Mouse (Mus musculus): ENCODE measurements around the gene Ndnf. TPM values are rescaled to one million over a fixed set of nuclear protein-coding genes. Genes with fewer than 3 reads are reported as not detected.

The Ndnf gene
- polyA plus RNA-seq (2014; fragmentation: Nextera tagmentation; extraction: Ambion mirVana), result 4.5 and 6.7 TPM in 2 replicates

DNA sequence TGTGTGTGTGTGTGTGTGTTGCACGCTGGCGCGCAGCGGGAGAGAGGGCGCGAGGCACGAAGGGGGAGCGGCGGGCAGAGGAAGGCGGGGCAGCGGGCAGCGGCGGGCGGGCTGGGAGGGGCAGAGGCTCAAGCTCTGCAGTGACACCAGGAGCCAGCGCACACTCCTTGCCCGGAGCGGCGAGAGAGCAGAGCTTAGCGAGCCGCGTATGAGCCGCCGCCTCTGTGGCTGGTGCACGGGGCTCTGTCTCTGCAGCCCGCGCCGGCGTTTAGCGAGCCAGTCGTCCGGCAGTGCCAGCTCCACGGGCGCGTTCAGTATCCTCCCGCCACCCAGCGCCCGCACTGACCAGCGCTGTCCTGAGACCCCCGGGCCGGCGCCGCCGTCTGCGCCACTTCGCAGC lies at the start of gene Ndnf:
TSS of gene Ndnf (plus strand) at position 140 of the 400 bp plus-strand sequence.
- Histone ChIP-seq H3K9me3 (replicated peaks; ENCODE audit: control insufficient read depth, low read length) (no peaks in the 10 kb centered on the region), H3K4me3 (ENCODE audit: low read depth, low read length) (peak within 1 kb of the TSS; percentile 52), H3K4me2 (ENCODE audit: low read length) (peak within 1 kb of the TSS; percentile 96), H3K9ac (ENCODE audit: low read length) (peak within 1 kb of the TSS; percentile 63), H3K4me1 (ENCODE audit: control insufficient read depth, insufficient read depth, low read length) (peaks cover 5% of the 10 kb centered on the region), H3K27me3 (replicated peaks; ENCODE audit: control insufficient read depth, insufficient read depth, low read length) (no peaks in the 10 kb centered on the region), H3K36me3 (ENCODE audit: control insufficient read depth, insufficient read depth, low read length) (no peaks in the 10 kb centered on the region), H3K27ac (ENCODE audit: low read depth, low read length) (no peak within 1 kb of the TSS)
- WGBS, result 1% methylated on average over 41 of the region's 45 CpGs
- DNase-seq (ENCODE audit: low spot score) (peak; percentile 80), ATAC-seq (peak; percentile 88)

DNA sequence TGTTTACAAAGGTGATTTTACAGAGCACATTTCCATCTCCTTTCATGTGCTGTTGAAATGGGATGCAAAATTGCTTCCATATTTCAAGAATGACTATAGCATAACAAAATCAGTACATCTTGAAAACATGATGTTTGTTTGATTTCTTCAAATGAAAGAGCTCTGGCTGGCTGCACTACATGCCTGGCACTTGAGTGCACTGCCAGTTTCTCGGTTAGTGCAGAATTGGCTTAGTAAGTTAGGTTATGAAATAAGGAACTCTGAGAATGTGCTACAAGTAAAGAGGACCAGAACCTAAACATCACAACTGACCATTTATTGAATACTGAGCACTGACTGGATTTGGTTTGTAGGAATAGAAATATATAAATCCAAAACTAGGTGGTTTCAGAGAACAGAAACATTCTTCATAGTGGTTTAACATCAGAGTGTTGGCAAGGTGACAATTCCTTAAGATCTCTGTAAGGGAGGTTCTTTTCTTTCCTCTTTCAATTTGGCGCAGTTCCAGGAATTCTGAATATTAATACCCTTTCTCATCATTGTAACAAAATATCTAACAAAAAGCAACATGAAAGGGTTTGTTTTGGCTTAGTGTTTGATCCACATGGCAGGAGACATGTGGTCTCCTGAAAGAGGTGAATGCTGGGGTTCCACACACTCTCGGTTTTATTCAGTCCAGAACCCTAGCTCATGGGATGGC lies 48.2 kb upstream of the Ndnf start:
- Histone ChIP-seq H3K27ac (ENCODE audit: low read depth, low read length) (no peak overlapping the region), H3K4me3 (ENCODE audit: low read depth, low read length) (no peak overlapping the region), H3K4me2 (ENCODE audit: low read length) (no peak overlapping the region), H3K4me1 (ENCODE audit: control insufficient read depth, insufficient read depth, low read length) (no peaks in the 10 kb centered on the region), H3K27me3 (replicated peaks; ENCODE audit: control insufficient read depth, insufficient read depth, low read length) (no peaks in the 10 kb centered on the region), H3K9ac (ENCODE audit: low read length) (no peak overlapping the region), H3K36me3 (ENCODE audit: control insufficient read depth, insufficient read depth, low read length) (no peaks in the 10 kb centered on the region), H3K9me3 (replicated peaks; ENCODE audit: control insufficient read depth, low read length) (no peaks in the 10 kb centered on the region)
- peak; percentile 10 for DNase-seq (ENCODE audit: low spot score)
- 68% methylated on average over 3 of the region's 3 CpGs for WGBS
- no peak for ATAC-seq

DNA sequence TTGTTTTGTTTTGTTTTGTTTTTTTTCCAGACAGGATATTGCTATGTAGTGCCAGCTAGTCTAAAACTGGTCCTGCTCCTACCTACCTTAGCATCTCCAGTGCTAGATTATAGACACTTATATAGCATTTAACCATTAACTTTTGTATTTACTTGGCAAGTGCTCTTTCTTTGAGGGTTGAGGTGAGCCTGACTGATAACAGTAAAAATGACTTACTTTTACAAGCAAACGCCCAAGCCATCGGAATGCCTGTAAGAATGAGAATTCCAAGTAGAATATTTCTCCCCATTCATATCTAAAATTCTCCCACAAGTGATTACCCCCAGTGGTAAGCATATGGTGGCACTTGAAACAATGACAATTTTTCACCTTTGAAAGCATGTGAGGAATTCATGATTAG lies 40.8 kb upstream of the Ndnf start:
- H3K36me3 ChIP-seq (ENCODE audit: control insufficient read depth, insufficient read depth, low read length), result no peaks in the 10 kb centered on the region
- no peaks in the 10 kb centered on the region for H3K27me3 ChIP-seq (replicated peaks; ENCODE audit: control insufficient read depth, insufficient read depth, low read length)
- no peak overlapping the region for H3K9ac ChIP-seq (ENCODE audit: low read length)
- H3K4me1 ChIP-seq (ENCODE audit: control insufficient read depth, insufficient read depth, low read length), result no peaks in the 10 kb centered on the region
- no peaks in the 10 kb centered on the region for H3K9me3 ChIP-seq (replicated peaks; ENCODE audit: control insufficient read depth, low read length)
- WGBS, result 97% methylated on average over 2 of the region's 2 CpGs
- H3K27ac ChIP-seq (ENCODE audit: low read depth, low read length), result no peak overlapping the region
- H3K4me2 ChIP-seq (ENCODE audit: low read length), result no peak overlapping the region
- DNase-seq (ENCODE audit: low spot score), result no peak
- no peak for ATAC-seq
- no peak overlapping the region for H3K4me3 ChIP-seq (ENCODE audit: low read depth, low read length)

DNA sequence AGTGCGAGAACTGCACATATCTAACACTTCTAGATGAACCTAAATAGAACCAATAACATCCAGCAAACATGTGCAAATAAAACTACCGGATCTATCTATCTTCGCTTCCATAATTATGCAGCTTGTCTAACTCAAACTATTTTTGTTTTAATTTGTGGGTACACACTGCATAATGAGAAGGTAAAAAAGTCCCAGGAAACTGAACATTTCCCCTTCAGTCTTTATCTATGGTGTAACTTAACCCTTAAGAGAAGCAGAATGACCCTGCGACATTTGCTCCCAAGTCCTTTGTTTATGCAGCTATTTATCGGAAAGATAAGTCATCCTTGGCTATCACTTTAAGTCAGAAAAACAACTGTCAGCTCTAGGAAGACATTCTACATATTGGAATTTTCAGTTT lies 39.2 kb upstream of the Ndnf start:
- H3K27ac ChIP-seq (ENCODE audit: low read depth, low read length), result no peak overlapping the region
- H3K4me1 ChIP-seq (ENCODE audit: control insufficient read depth, insufficient read depth, low read length), result no peaks in the 10 kb centered on the region
- no peak for ATAC-seq
- 94% methylated on average over 5 of the region's 5 CpGs for WGBS
- H3K36me3 ChIP-seq (ENCODE audit: control insufficient read depth, insufficient read depth, low read length), result no peaks in the 10 kb centered on the region
- H3K9ac ChIP-seq (ENCODE audit: low read length), result no peak overlapping the region
- no peaks in the 10 kb centered on the region for H3K27me3 ChIP-seq (replicated peaks; ENCODE audit: control insufficient read depth, insufficient read depth, low read length)
- H3K4me3 ChIP-seq (ENCODE audit: low read depth, low read length), result no peak overlapping the region
- DNase-seq (ENCODE audit: low spot score), result no peak
- H3K4me2 ChIP-seq (ENCODE audit: low read length), result no peak overlapping the region
- no peaks in the 10 kb centered on the region for H3K9me3 ChIP-seq (replicated peaks; ENCODE audit: control insufficient read depth, low read length)

DNA sequence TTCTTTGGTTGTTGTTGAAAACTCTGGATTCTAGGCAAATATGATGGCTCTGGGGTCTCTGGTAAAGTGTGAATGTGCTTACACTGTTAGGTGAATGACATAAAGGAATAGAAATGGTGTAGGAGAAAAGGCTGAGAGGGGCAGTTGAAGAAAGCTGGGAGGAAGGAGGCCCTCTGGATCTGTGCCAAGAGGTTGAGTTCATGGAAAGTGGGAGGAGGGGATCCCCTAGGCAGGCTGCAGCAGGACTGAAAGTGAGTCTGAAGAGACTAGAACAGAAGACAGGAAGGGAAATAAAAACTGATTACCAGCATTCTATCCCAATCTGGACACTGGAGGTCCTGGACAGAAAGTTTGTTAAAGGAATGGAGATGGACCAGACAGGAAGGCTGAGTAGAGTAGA lies 29.0 kb upstream of the Ndnf start:
- ATAC-seq, result no peak
- Histone ChIP-seq H3K4me1 (ENCODE audit: control insufficient read depth, insufficient read depth, low read length) (0 out of 2 replicates have a peak, but pooled peaks cover 3% of the 10 kb centered on the region), H3K27ac (ENCODE audit: low read depth, low read length) (no peak overlapping the region), H3K9me3 (replicated peaks; ENCODE audit: control insufficient read depth, low read length) (peaks cover 9% of the 10 kb centered on the region; the same call in 1 of the 2 replicates), H3K9ac (ENCODE audit: low read length) (no peak overlapping the region), H3K36me3 (ENCODE audit: control insufficient read depth, insufficient read depth, low read length) (no peaks in the 10 kb centered on the region), H3K27me3 (replicated peaks; ENCODE audit: control insufficient read depth, insufficient read depth, low read length) (no peaks in the 10 kb centered on the region), H3K4me2 (ENCODE audit: low read length) (no peak overlapping the region), H3K4me3 (ENCODE audit: low read depth, low read length) (no peak overlapping the region)
- peak; percentile 7 for DNase-seq (ENCODE audit: low spot score)

DNA sequence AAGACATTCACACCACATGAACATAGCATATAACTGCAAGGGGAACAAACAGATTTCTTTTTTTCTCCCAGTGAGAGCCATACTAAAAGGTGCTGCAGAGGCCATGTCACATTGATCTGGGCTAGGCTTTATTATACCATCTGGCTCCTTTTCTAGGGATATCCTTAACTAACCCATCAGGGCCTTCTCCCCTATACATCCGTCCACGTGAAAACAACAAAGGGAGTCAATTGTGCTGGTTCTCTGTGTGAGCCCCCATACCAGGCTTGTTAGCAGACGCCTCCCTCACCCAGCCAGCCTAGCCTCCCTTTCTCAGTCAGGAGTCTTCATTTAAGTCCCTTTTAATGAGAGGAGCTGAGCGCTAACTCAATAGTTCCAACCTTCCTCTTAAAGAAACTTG lies 27.3 kb upstream of the Ndnf start:
- no peak overlapping the region for H3K4me2 ChIP-seq (ENCODE audit: low read length)
- no peaks in the 10 kb centered on the region for H3K36me3 ChIP-seq (ENCODE audit: control insufficient read depth, insufficient read depth, low read length)
- H3K9me3 ChIP-seq (replicated peaks; ENCODE audit: control insufficient read depth, low read length), result peaks cover 3% of the 10 kb centered on the region; the same call in 1 of the 2 replicates
- ATAC-seq, result peak; percentile 77
- no peaks in the 10 kb centered on the region for H3K27me3 ChIP-seq (replicated peaks; ENCODE audit: control insufficient read depth, insufficient read depth, low read length)
- WGBS, result 7% methylated on average over 4 of the region's 4 CpGs
- no peak overlapping the region for H3K9ac ChIP-seq (ENCODE audit: low read length)
- no peak overlapping the region for H3K4me3 ChIP-seq (ENCODE audit: low read depth, low read length)
- peak; percentile 56 for DNase-seq (ENCODE audit: low spot score)
- H3K4me1 ChIP-seq (ENCODE audit: control insufficient read depth, insufficient read depth, low read length), result 0 out of 2 replicates have a peak, but pooled peaks cover 3% of the 10 kb centered on the region
- H3K27ac ChIP-seq (ENCODE audit: low read depth, low read length), result no peak overlapping the region

DNA sequence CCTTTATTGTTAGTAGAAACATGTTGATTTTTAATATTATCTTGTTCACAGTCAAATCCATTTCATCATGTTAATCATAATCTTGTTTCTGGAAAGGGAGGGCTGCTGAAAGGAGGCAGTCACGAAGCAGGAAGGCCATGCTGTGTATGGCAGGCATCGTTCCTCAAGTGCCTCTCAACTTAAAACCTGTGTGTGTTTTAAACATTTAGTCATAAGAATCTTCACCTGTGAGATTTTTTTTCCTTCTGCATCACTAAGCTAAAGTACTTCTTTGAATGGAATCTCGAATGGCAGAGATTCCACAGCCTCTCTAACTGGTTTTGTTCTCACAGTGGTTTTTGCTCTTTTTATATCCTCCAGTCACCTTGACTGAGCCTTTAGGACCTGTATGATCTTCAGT lies 25.0 kb upstream of the Ndnf start:
- no peaks in the 10 kb centered on the region for H3K27me3 ChIP-seq (replicated peaks; ENCODE audit: control insufficient read depth, insufficient read depth, low read length)
- ATAC-seq, result no peak
- no peak overlapping the region for H3K4me3 ChIP-seq (ENCODE audit: low read depth, low read length)
- no peak overlapping the region for H3K9ac ChIP-seq (ENCODE audit: low read length)
- H3K27ac ChIP-seq (ENCODE audit: low read depth, low read length), result no peak overlapping the region
- H3K4me1 ChIP-seq (ENCODE audit: control insufficient read depth, insufficient read depth, low read length), result 0 out of 2 replicates have a peak, but pooled peaks cover 3% of the 10 kb centered on the region
- no peaks in the 10 kb centered on the region for H3K36me3 ChIP-seq (ENCODE audit: control insufficient read depth, insufficient read depth, low read length)
- no peaks in the 10 kb centered on the region for H3K9me3 ChIP-seq (replicated peaks; ENCODE audit: control insufficient read depth, low read length)
- DNase-seq (ENCODE audit: low spot score), result no peak
- WGBS, result 74% methylated on average over 3 of the region's 3 CpGs
- H3K4me2 ChIP-seq (ENCODE audit: low read length), result no peak overlapping the region

DNA sequence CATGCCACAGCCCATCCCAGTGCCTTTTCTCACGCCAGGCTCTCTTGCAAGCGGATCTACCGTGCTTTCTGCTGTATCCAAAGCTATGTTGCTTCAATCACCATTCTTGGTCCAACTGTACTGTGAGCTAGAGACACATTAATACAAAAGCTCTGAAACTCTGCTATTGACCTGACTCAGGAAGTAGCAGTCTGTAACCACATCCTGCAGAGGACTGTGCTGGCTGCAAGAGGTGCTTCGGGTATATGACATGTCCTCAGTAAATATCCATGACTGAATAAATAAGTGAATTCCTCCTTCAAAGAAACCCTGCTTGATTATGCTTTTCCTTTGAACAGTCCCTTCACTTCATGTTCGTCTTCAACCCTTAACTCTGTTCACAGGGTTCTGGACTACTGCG lies 23.7 kb upstream of the Ndnf start:
- H3K4me2 ChIP-seq (ENCODE audit: low read length), result no peak overlapping the region
- H3K9me3 ChIP-seq (replicated peaks; ENCODE audit: control insufficient read depth, low read length), result no peaks in the 10 kb centered on the region
- H3K27ac ChIP-seq (ENCODE audit: low read depth, low read length), result no peak overlapping the region
- H3K4me1 ChIP-seq (ENCODE audit: control insufficient read depth, insufficient read depth, low read length), result 0 out of 2 replicates have a peak, but pooled peaks cover 3% of the 10 kb centered on the region
- no peak overlapping the region for H3K4me3 ChIP-seq (ENCODE audit: low read depth, low read length)
- no peak for ATAC-seq
- H3K36me3 ChIP-seq (ENCODE audit: control insufficient read depth, insufficient read depth, low read length), result no peaks in the 10 kb centered on the region
- no peak for DNase-seq (ENCODE audit: low spot score)
- WGBS, result 90% methylated on average over 6 of the region's 6 CpGs
- no peak overlapping the region for H3K9ac ChIP-seq (ENCODE audit: low read length)
- H3K27me3 ChIP-seq (replicated peaks; ENCODE audit: control insufficient read depth, insufficient read depth, low read length), result no peaks in the 10 kb centered on the region

DNA sequence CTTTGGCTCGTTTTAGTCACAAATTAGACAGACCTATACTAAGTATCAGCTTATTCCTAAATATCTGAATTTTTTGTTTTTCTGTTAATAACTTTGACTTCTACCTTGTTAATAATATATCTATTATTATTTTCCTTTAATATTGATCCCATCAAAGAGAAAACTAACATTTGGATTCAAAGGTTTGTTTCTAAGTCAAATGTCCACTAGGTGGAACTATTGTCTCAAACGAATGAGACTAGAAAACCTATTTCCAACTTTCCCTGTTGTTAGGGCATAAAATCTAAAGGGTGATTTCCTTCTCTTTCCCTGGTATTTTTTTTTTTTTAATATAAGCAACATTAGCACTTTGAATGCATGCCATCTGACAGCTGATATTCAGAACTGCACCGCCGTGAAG lies 20.0 kb upstream of the Ndnf start:
- Histone ChIP-seq H3K4me3 (ENCODE audit: low read depth, low read length) (no peak overlapping the region), H3K9ac (ENCODE audit: low read length) (no peak overlapping the region), H3K36me3 (ENCODE audit: control insufficient read depth, insufficient read depth, low read length) (no peaks in the 10 kb centered on the region), H3K4me1 (ENCODE audit: control insufficient read depth, insufficient read depth, low read length) (no peaks in the 10 kb centered on the region), H3K27me3 (replicated peaks; ENCODE audit: control insufficient read depth, insufficient read depth, low read length) (no peaks in the 10 kb centered on the region), H3K9me3 (replicated peaks; ENCODE audit: control insufficient read depth, low read length) (no peaks in the 10 kb centered on the region), H3K4me2 (ENCODE audit: low read length) (no peak overlapping the region), H3K27ac (ENCODE audit: low read depth, low read length) (no peak overlapping the region)
- ATAC-seq (0 out of 2 replicates have a peak, but pooled peaks have one; percentile 26), DNase-seq (ENCODE audit: low spot score) (peak; percentile 84)
- 27% methylated on average over 4 of the region's 4 CpGs for WGBS
